Mouse (Mus musculus) urinary bladder, adult 2 months (tissue): Measurements from ENCODE around the gene Map6. TPM values are rescaled to one million over a fixed set of nuclear protein-coding genes. Genes with fewer than 3 reads are reported as not detected.
"Not testable (repeated sequence)": the region's sequence is repeated elsewhere in the genome, so short reads cannot be mapped to it uniquely, and the experiment has no call there.

Experiments
- DNase-seq: peaks from one replicate; pipeline ENCODE4 v3.0.0; 2022; ENCODE audit warnings: low spot score
- polyA plus RNA-seq: library from polyadenylated mRNA; depleted of rRNA; stranded (reverse); fragments of >200 nt; gene quantifications from 2 replicates; pipeline ENCODE4 v1.2.3, GENCODE M21; 2012

Gene Map6
- polyA plus RNA-seq, 1 experiment = 13.1 TPM

- no peak for DNase-seq
Observed at GRCm38 (mm10) chr7:99356244-99356930, 89.1 kb downstream of the Map6 start.

- no peak for DNase-seq
Observed at GRCm38 (mm10) chr7:99357201-99357600, 90.0 kb downstream of the Map6 start.

- no peak for DNase-seq
Observed at GRCm38 (mm10) chr7:99358371-99358770, 91.1 kb downstream of the Map6 start.

DNA sequence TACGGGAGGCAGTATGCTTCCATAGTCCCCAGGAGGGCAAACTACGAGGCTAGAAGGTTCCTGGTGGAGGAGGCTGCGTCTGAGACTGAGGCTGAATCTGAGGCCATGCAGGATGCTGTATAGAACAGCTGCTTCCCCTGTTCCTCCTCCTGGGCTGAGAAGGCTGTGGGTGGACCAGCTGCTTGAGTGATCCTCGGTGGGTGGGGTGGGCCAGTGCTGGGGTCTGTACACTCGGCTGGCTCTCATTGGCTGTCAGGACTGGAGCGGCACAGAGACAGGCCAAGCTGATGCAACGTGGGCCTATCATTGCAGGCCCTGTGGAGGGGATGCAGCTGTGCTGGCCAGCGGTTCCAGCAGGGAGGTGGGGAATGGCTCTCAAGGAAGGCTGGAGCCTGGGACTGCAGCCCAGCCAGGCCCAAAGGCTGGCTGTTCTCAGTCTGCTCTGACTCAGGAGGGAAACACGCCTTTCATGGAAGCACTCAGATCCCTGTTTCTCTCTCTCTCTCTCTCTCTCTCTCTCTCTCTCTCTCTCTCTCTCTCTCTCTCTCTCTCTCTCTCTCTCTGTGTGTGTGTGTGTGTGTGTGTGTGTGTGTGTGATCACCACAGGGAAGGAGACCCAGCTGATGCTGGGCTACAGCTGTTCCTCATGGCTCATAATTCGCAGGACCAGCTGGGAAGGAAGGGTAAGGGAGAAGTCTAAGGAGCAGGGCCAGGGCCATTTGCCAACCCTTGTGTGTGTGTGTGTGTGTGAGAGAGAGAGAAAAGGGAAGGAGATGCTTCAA, 93.0 kb downstream of the Map6 start:
- no peak for DNase-seq

GRCm38 (mm10) chr7:99360803-99361414, 93.7 kb downstream of the Map6 start:
- no peak for DNase-seq

- no peak for DNase-seq
Observed at GRCm38 (mm10) chr7:99362137-99362536, 94.9 kb downstream of the Map6 start.

- DNase-seq = no peak
Observed at GRCm38 (mm10) chr7:99365069-99365468, 97.8 kb downstream of the Map6 start.

- no peak for DNase-seq
Observed at GRCm38 (mm10) chr7:99366716-99367115, 99.5 kb downstream of the Map6 start.

- not testable (repeated sequence) for DNase-seq
Observed at GRCm38 (mm10) chr7:99374325-99374724, 107.1 kb downstream of the Map6 start.

GRCm38 (mm10) chr7:99375455-99375854, 108.2 kb downstream of the Map6 start:
- peak; percentile 69 for DNase-seq

DNA sequence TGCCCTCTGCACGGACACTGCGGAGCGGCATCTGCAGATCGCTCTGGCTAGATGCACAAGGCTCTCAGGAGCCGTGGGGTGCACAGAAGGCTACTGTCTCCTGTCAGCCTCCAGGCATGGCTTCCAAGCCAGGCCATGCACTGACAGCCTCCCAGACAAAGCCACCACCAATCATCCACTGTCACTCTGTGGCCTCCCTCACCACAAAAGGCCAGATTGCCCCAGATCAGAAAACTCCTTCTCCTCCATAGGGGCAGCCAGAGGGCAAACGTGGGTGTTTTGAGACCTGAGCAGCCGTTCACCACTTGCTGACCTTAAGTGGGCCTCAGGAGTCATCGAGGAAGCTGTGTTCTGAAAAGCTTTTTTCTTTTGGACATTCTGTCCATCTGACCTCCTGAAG, 111.6 kb downstream of the Map6 start:
- no peak for DNase-seq

DNA sequence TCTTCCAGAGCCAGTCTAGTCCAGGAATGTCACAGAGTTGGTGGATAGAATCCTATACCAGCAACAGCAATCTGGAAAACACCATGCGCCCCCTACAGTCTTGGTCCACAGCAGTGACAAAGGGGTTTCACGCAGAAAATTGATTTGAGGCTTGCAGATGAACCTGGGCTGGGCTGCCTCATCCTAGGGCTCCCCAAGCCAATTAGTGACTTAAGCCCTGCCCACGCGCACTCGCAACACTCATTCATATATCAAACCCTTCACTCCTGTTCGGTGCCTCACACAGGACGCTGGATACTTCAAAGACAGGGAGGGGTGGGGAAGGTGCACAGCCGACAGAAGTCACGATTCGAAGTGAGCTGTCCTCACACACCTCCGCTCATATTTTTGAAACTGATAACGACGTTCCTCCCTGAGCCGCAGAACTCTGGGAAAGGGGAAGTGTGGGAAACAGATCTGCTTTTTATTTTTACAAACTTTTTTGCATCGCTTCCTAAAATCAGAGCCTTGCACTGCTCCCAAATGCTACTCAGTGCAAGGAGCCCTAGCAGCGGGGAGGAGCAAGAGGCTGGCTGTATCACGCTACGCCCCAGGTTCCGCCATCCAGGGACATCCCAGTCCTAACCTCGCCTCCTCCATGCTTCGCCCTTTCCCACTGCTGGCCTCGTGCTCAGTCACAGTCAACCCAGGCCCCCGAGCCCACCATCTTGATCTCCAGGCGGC, 113.4 kb downstream of the Map6 start:
- no peak for DNase-seq

- DNase-seq = peak; percentile 99
Observed at GRCm38 (mm10) chr7:99381214-99382087, 114.2 kb downstream of the Map6 start, which contains the start of gene Gdpd5. Gene Gdpd5 (plus strand): TSS chr7:99381414.

GRCm38 (mm10) chr7:99382088-99383000, 115.1 kb downstream of the Map6 start:
- no peak for DNase-seq

- no peak for DNase-seq
Observed at GRCm38 (mm10) chr7:99383246-99383645, 116.0 kb downstream of the Map6 start.

GRCm38 (mm10) chr7:99384101-99384611, 116.9 kb downstream of the Map6 start:
- no peak for DNase-seq

DNA sequence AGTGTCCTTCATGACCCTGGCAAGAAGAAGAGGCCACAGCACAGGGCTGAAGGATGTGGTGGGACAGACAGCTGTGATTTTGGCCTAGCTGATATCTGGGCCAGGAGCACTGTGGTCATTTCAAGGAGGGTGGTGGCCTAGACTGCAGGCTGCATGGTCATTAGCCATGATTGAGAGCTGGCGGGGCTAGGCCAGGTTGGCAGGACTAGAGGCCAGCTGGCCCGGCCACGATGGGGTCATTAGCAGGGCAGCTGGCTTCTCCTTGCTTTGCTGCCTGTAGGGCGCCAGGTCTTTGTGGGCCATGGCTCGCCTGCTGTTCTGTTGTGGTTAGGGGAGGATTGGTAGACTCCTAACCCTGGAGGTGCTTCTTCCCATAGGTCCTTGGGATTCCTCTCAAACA, 118.8 kb downstream of the Map6 start:
- no peak for DNase-seq
